Mouse (Mus musculus) embryo, embryonic 11 days (tissue): ENCODE measurements around the gene Gm20824.
"Not testable (repeated sequence)": the region's sequence is repeated elsewhere in the genome, so short reads cannot be mapped to it uniquely, and the experiment has no call there.

Experiments used
- DNase-seq: peaks from one replicate; pipeline ENCODE4 v3.0.0-alpha.2; 2015

Gm20824 gene

GRCm38 (mm10) chrY:8257607-8258006 lies at the start of gene Gm20824:
Gene Gm20824, plus strand, starts transcription at chrY:8257907.
- not testable (repeated sequence) for DNase-seq
